18 mouse cellular contexts compared by ENCODE assay signal in genomic region chr4:126990553-126990952, GRCm38 (mm10). TPM values are rescaled to one million over a fixed set of nuclear protein-coding genes. Genes with fewer than 3 reads are reported as not detected.
A peak's percentile ranks its signal among the peaks of the same experiment; 100 is the strongest.
DNase-seq lines count a peak whose midpoint lies in the region; ATAC-seq and TF ChIP-seq lines count a peak whose summit lies in the region.
"Had no signal": no experiment of that assay in that cellular context is flagged by ENCODE, and none has a peak within 500 bp of the region (broad histone marks: within the 10 kb centered on the region; RNA-seq: fewer than 3 reads in every experiment).

No protein-coding gene starts in this region.

- no peak for DNase-seq in liver, embryonic 13.5 days
- no peak for DNase-seq in liver
- no peak for DNase-seq in liver, postnatal 0 days
- DNase-seq in yolk sac, embryonic 10.5 days (ENCODE audit: low spot score) = peak; percentile 53
- DNase-seq in heart, postnatal 4 days = no peak
- DNase-seq: adrenal gland, adult 2 months; adrenal gland, postnatal 10 days; adrenal gland, postnatal 25 days; cerebellum, adult 11-12 months; cerebellum, adult 2 months; cerebellum, adult 9-10 months; cerebellum, postnatal 10 days; cerebellum, postnatal 25 days; forebrain, postnatal 0 days had no signal

- no peak overlapping the region for H3K9ac ChIP-seq in liver, embryonic 13.5 days
- no peak overlapping the region for H3K9ac ChIP-seq in liver, postnatal 0 days (replicated peaks)
- H3K9ac ChIP-seq: embryonic facial prominence, embryonic 12.5 days; forebrain, embryonic 13.5 days; forebrain, embryonic 15.5 days; forebrain, postnatal 0 days had no signal

- ATAC-seq in liver, embryonic 13.5 days (ENCODE audit: low read depth) = peak; percentile 39; the same call in 1 of the 2 replicates
- ATAC-seq in liver, postnatal 0 days = peak; percentile 72
- ATAC-seq: forebrain, embryonic 13.5 days; forebrain, embryonic 15.5 days; forebrain, postnatal 0 days had no signal

- H3K27ac ChIP-seq in liver, embryonic 13.5 days = no peak overlapping the region
- peak overlapping the region; percentile 71 for H3K27ac ChIP-seq in liver, postnatal 0 days (ENCODE audit: low read depth)
- H3K27ac ChIP-seq: embryonic facial prominence, embryonic 10.5 days; embryonic facial prominence, embryonic 12.5 days; forebrain, embryonic 13.5 days; forebrain, embryonic 15.5 days had no signal

- H3K4me3 ChIP-seq in liver, embryonic 13.5 days (replicated peaks) = no peak overlapping the region
- H3K4me3 ChIP-seq in liver, postnatal 0 days (ENCODE audit: low read depth, low read length) = no peak overlapping the region
- H3K4me3 ChIP-seq: embryonic facial prominence, embryonic 10.5 days; embryonic facial prominence, embryonic 12.5 days; forebrain, embryonic 13.5 days; forebrain, embryonic 15.5 days had no signal

- H3K4me2 ChIP-seq in liver, embryonic 13.5 days = no peak overlapping the region
- no peak overlapping the region for H3K4me2 ChIP-seq in liver, postnatal 0 days (ENCODE audit: low read depth, low read length)
- H3K4me2 ChIP-seq: embryonic facial prominence, embryonic 12.5 days; forebrain, embryonic 13.5 days; forebrain, embryonic 15.5 days had no signal

- no peaks in the 10 kb centered on the region for H3K27me3 ChIP-seq in liver, embryonic 13.5 days
- H3K27me3 ChIP-seq in liver, postnatal 0 days (ENCODE audit: insufficient read depth, low read length) = no peaks in the 10 kb centered on the region
- H3K27me3 ChIP-seq: embryonic facial prominence, embryonic 12.5 days; forebrain, embryonic 13.5 days; forebrain, embryonic 15.5 days had no signal

- H3K4me1 ChIP-seq in liver, embryonic 13.5 days (replicated peaks) = no peaks in the 10 kb centered on the region
- H3K4me1 ChIP-seq in liver, postnatal 0 days (ENCODE audit: insufficient read depth) = no peaks in the 10 kb centered on the region
- H3K4me1 ChIP-seq: embryonic facial prominence, embryonic 10.5 days; embryonic facial prominence, embryonic 12.5 days; forebrain, embryonic 13.5 days; forebrain, embryonic 15.5 days had no signal

- H3K9me3 ChIP-seq in liver, embryonic 13.5 days (replicated peaks) = no peaks in the 10 kb centered on the region
- H3K9me3 ChIP-seq in liver, postnatal 0 days (ENCODE audit: low read length) = no peaks in the 10 kb centered on the region
- H3K9me3 ChIP-seq: embryonic facial prominence, embryonic 10.5 days; embryonic facial prominence, embryonic 12.5 days; forebrain, embryonic 13.5 days; forebrain, embryonic 15.5 days had no signal

- TF ChIP-seq EP300 in liver, postnatal 0 days (IDR thresholded peaks at IDR 0.05; ENCODE audit: low read depth) = no peak

- no peak for TF ChIP-seq CTCF in liver, postnatal 0 days (IDR thresholded peaks at IDR 0.05; ENCODE audit: low read depth)

- H3K36me3 ChIP-seq in liver, embryonic 13.5 days = no peaks in the 10 kb centered on the region
- no peaks in the 10 kb centered on the region for H3K36me3 ChIP-seq in liver, postnatal 0 days (replicated peaks; ENCODE audit: insufficient read depth, low read length)
- H3K36me3 ChIP-seq: embryonic facial prominence, embryonic 10.5 days; embryonic facial prominence, embryonic 12.5 days; forebrain, embryonic 15.5 days had no signal

RNA-seq across cellular contexts. Expression of gene Zmym4, which starts 22.6 kb away (rescaled TPM):
- 4.0 and 4.4 TPM in 2 replicates for polyA plus RNA-seq in liver, embryonic 13.5 days (2015; fragmentation: Nextera tagmentation; extraction: Ambion mirVana)
- 2.9 and 4.4 TPM in 2 replicates for polyA plus RNA-seq in liver, postnatal 0 days (2015; fragmentation: Nextera tagmentation; extraction: Ambion mirVana)
- total RNA-seq in heart, postnatal 4 days (2021) = 10 to 100 TPM; 36.0 to 38.1 TPM

RNA-seq across cellular contexts. Expression of gene Sfpq, which starts 30.6 kb away (rescaled TPM):
- polyA plus RNA-seq in liver, embryonic 13.5 days (2015; fragmentation: Nextera tagmentation; extraction: Ambion mirVana) = 35.2 and 39.2 TPM in 2 replicates
- polyA plus RNA-seq in liver, postnatal 0 days (2015; fragmentation: Nextera tagmentation; extraction: Ambion mirVana) = 26.2 and 32.2 TPM in 2 replicates
- total RNA-seq in heart, postnatal 4 days (2021) = 100 to 1,000 TPM; 182 to 205 TPM
